Mouse (Mus musculus): ENCODE results near the gene Olfr1199. TPM values are rescaled to one million over a fixed set of nuclear protein-coding genes. Genes with fewer than 3 reads are reported as not detected.

Gene Olfr1199
- total and polyA plus RNA-seq, 3 experiments, result not detected

DNA sequence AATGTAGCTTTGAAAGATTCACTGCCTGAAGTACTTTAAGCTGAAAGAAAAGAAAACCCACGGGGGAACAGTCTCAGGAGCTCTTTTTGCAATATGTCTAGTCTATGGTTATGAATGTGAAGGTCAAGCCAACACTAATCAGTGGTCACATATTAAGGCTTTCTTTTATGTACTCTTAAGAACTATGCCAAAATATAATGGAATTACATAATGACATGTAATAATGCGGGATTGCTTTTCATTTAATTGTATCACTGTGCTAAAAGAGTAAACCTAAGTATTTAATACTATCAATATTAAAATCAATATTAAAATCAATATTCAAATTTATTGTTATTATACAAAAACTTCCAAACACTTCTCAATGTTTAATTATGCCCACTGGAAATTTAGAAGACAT, 55.8 kb downstream of the Olfr1199 start, which contains the start of gene Olfr1196:
Olfr1196 (minus strand) TSS at position 101 of the 400 bp plus-strand sequence.
- Histone ChIP-seq H3K36me3 (replicated peaks in 1 of 2; ENCODE audit: control insufficient read depth in 1 of 2, insufficient read depth in 1 of 2, low read length in 1 of 2) (no peaks in the 10 kb centered on the region), H3K9me3 (replicated peaks; ENCODE audit: low read length) (no peaks in the 10 kb centered on the region), H3K79me2 (replicated peaks; ENCODE audit: control insufficient read depth, extremely low read depth, insufficient read depth, poor library complexity, severe bottlenecking) (no peaks in the 10 kb centered on the region), H3K4me3 (replicated peaks in 1 of 3; ENCODE audit: low read depth in 2 of 3, low read length in 2 of 3, poor library complexity in 1 of 3) (no peak within 1 kb of the TSS), H3K4me2 (ENCODE audit: insufficient read depth, low read depth, poor library complexity, severe bottlenecking) (no peak within 1 kb of the TSS), H3K27me3 (replicated peaks) (no peaks in the 10 kb centered on the region), H3K9ac (ENCODE audit: insufficient read depth, low read depth) (no peak within 1 kb of the TSS), H3K27ac (ENCODE audit: insufficient read depth, low read depth) (no peak within 1 kb of the TSS), H3K4me1 (ENCODE audit: control insufficient read depth in 1 of 2, insufficient read depth in 2 of 2) (no peaks in the 10 kb centered on the region)
- dilution Hi-C loops (cut with MboI; ENCODE audit: extremely low pct_ligation_motif_present, extremely low pct_unique_long_range_greater_than_20kb, low sequenced_read_pairs), result no loop called here
- in situ Hi-C loops (cut with MboI; ENCODE audit: low pct_ligation_motif_present, low pct_unique_long_range_greater_than_20kb, low sequenced_read_pairs), result no loop called here
- TF ChIP-seq SIN3A (IDR thresholded peaks at IDR 0.05; ENCODE audit: low read length), result no peak
- TF ChIP-seq MXI1 (IDR thresholded peaks at IDR 0.05; ENCODE audit: low read depth, low read length), result no peak
- no peak for TF ChIP-seq ZNF384 (IDR thresholded peaks at IDR 0.05; ENCODE audit: low read depth, low read length)
- no peak for TF ChIP-seq UBTF (IDR thresholded peaks at IDR 0.05; ENCODE audit: low read depth, low read length)
- no peak for TF ChIP-seq ETS1 (conservative IDR thresholded peaks at IDR 0.05; ENCODE audit: low read depth, low read length)
- TF ChIP-seq HCFC1 (IDR thresholded peaks at IDR 0.05; ENCODE audit: low read depth, low read length), result no peak
- no peak for DNase-seq (ENCODE audit: extremely low read depth)

Other genes with a start within 250 kb of the Olfr1199 start
Only the 20 nearest of the 23 such genes appear.
- not detected in 2 replicates for gene Olfr1188, start 203.5 kb downstream of the Olfr1199 start, total RNA-seq (2012; rRNA removed)
- gene Olfr1188, start 203.5 kb downstream of the Olfr1199 start, total RNA-seq (2014; rRNA removed), result not detected in 2 replicates
- gene Olfr1188, start 203.5 kb downstream of the Olfr1199 start, polyA plus RNA-seq (2012; ENCODE audit: insufficient read length, low read depth), result not detected in 2 replicates
- gene Olfr1189, start 174.0 kb downstream of the Olfr1199 start, total RNA-seq (2012; rRNA removed), result not detected in 2 replicates
- not detected in 2 replicates for gene Olfr1189, start 174.0 kb downstream of the Olfr1199 start, total RNA-seq (2014; rRNA removed)
- not detected in 2 replicates for gene Olfr1189, start 174.0 kb downstream of the Olfr1199 start, polyA plus RNA-seq (2012; ENCODE audit: insufficient read length, low read depth)
- not detected in 2 replicates for gene Olfr1191-ps1, start 119.9 kb downstream of the Olfr1199 start, total RNA-seq (2012; rRNA removed)
- gene Olfr1191-ps1, start 119.9 kb downstream of the Olfr1199 start, total RNA-seq (2014; rRNA removed), result not detected in 2 replicates
- gene Olfr1191-ps1, start 119.9 kb downstream of the Olfr1199 start, polyA plus RNA-seq (2012; ENCODE audit: insufficient read length, low read depth), result not detected in 2 replicates
- not detected in 2 replicates for gene Olfr1192-ps1, start 112.0 kb downstream of the Olfr1199 start, total RNA-seq (2012; rRNA removed)
- gene Olfr1192-ps1, start 112.0 kb downstream of the Olfr1199 start, total RNA-seq (2014; rRNA removed), result not detected in 2 replicates
- not detected in 2 replicates for gene Olfr1192-ps1, start 112.0 kb downstream of the Olfr1199 start, polyA plus RNA-seq (2012; ENCODE audit: insufficient read length, low read depth)
- not detected in 2 replicates for gene Olfr1193, start 84.8 kb downstream of the Olfr1199 start, total RNA-seq (2012; rRNA removed)
- not detected in 2 replicates for gene Olfr1193, start 84.8 kb downstream of the Olfr1199 start, total RNA-seq (2014; rRNA removed)
- gene Olfr1193, start 84.8 kb downstream of the Olfr1199 start, polyA plus RNA-seq (2012; ENCODE audit: insufficient read length, low read depth), result not detected in 2 replicates
- not detected in 2 replicates for gene Olfr1195, start 71.3 kb downstream of the Olfr1199 start, total RNA-seq (2012; rRNA removed)
- not detected in 2 replicates for gene Olfr1195, start 71.3 kb downstream of the Olfr1199 start, total RNA-seq (2014; rRNA removed)
- gene Olfr1195, start 71.3 kb downstream of the Olfr1199 start, polyA plus RNA-seq (2012; ENCODE audit: insufficient read length, low read depth), result not detected in 2 replicates
- gene Olfr1196, start 55.9 kb downstream of the Olfr1199 start, total RNA-seq (2012; rRNA removed), result not detected in 2 replicates
- gene Olfr1196, start 55.9 kb downstream of the Olfr1199 start, total RNA-seq (2014; rRNA removed), result not detected in 2 replicates
- not detected in 2 replicates for gene Olfr1196, start 55.9 kb downstream of the Olfr1199 start, polyA plus RNA-seq (2012; ENCODE audit: insufficient read length, low read depth)
- gene Olfr1197, start 28.1 kb downstream of the Olfr1199 start, total RNA-seq (2012; rRNA removed), result not detected in 2 replicates
- not detected in 2 replicates for gene Olfr1197, start 28.1 kb downstream of the Olfr1199 start, total RNA-seq (2014; rRNA removed)
- gene Olfr1197, start 28.1 kb downstream of the Olfr1199 start, polyA plus RNA-seq (2012; ENCODE audit: insufficient read length, low read depth), result not detected in 2 replicates
- not detected in 2 replicates for gene Olfr1198, start 9.1 kb downstream of the Olfr1199 start, total RNA-seq (2012; rRNA removed)
- gene Olfr1198, start 9.1 kb downstream of the Olfr1199 start, total RNA-seq (2014; rRNA removed), result not detected in 2 replicates
- gene Olfr1198, start 9.1 kb downstream of the Olfr1199 start, polyA plus RNA-seq (2012; ENCODE audit: insufficient read length, low read depth), result not detected in 2 replicates
- not detected in 2 replicates for gene Olfr1200, start 10.0 kb upstream of the Olfr1199 start, total RNA-seq (2012; rRNA removed)
- gene Olfr1200, start 10.0 kb upstream of the Olfr1199 start, total RNA-seq (2014; rRNA removed), result not detected in 2 replicates
- not detected in 2 replicates for gene Olfr1200, start 10.0 kb upstream of the Olfr1199 start, polyA plus RNA-seq (2012; ENCODE audit: insufficient read length, low read depth)
- not detected in 2 replicates for gene Olfr1201, start 32.6 kb upstream of the Olfr1199 start, total RNA-seq (2012; rRNA removed)
- gene Olfr1201, start 32.6 kb upstream of the Olfr1199 start, total RNA-seq (2014; rRNA removed), result not detected in 2 replicates
- not detected in 2 replicates for gene Olfr1201, start 32.6 kb upstream of the Olfr1199 start, polyA plus RNA-seq (2012; ENCODE audit: insufficient read length, low read depth)
- not detected in 2 replicates for gene Olfr1202, start 54.0 kb upstream of the Olfr1199 start, total RNA-seq (2012; rRNA removed)
- not detected in 2 replicates for gene Olfr1202, start 54.0 kb upstream of the Olfr1199 start, total RNA-seq (2014; rRNA removed)
- not detected in 2 replicates for gene Olfr1202, start 54.0 kb upstream of the Olfr1199 start, polyA plus RNA-seq (2012; ENCODE audit: insufficient read length, low read depth)
- not detected in 2 replicates for gene Olfr1205, start 69.3 kb upstream of the Olfr1199 start, total RNA-seq (2012; rRNA removed)
- gene Olfr1205, start 69.3 kb upstream of the Olfr1199 start, total RNA-seq (2014; rRNA removed), result not detected in 2 replicates
- not detected in 2 replicates for gene Olfr1205, start 69.3 kb upstream of the Olfr1199 start, polyA plus RNA-seq (2012; ENCODE audit: insufficient read length, low read depth)
- gene Olfr1204, start 88.8 kb upstream of the Olfr1199 start, total RNA-seq (2012; rRNA removed), result not detected in 2 replicates
- gene Olfr1204, start 88.8 kb upstream of the Olfr1199 start, total RNA-seq (2014; rRNA removed), result not detected in 2 replicates
- not detected in 2 replicates for gene Olfr1204, start 88.8 kb upstream of the Olfr1199 start, polyA plus RNA-seq (2012; ENCODE audit: insufficient read length, low read depth)
- gene Olfr1206, start 102.8 kb upstream of the Olfr1199 start, total RNA-seq (2012; rRNA removed), result not detected in 2 replicates
- gene Olfr1206, start 102.8 kb upstream of the Olfr1199 start, total RNA-seq (2014; rRNA removed), result not detected in 2 replicates
- gene Olfr1206, start 102.8 kb upstream of the Olfr1199 start, polyA plus RNA-seq (2012; ENCODE audit: insufficient read length, low read depth), result not detected in 2 replicates
- gene Olfr1208, start 141.8 kb upstream of the Olfr1199 start, total RNA-seq (2012; rRNA removed), result not detected in 2 replicates
- gene Olfr1208, start 141.8 kb upstream of the Olfr1199 start, total RNA-seq (2014; rRNA removed), result not detected in 2 replicates
- gene Olfr1208, start 141.8 kb upstream of the Olfr1199 start, polyA plus RNA-seq (2012; ENCODE audit: insufficient read length, low read depth), result not detected in 2 replicates
- gene Olfr1209, start 154.7 kb upstream of the Olfr1199 start, total RNA-seq (2012; rRNA removed), result not detected in 2 replicates
- gene Olfr1209, start 154.7 kb upstream of the Olfr1199 start, total RNA-seq (2014; rRNA removed), result not detected in 2 replicates
- gene Olfr1209, start 154.7 kb upstream of the Olfr1199 start, polyA plus RNA-seq (2012; ENCODE audit: insufficient read length, low read depth), result not detected in 2 replicates
- not detected in 2 replicates for gene Olfr1211, start 177.6 kb upstream of the Olfr1199 start, total RNA-seq (2012; rRNA removed)
- not detected in 2 replicates for gene Olfr1211, start 177.6 kb upstream of the Olfr1199 start, total RNA-seq (2014; rRNA removed)
- not detected in 2 replicates for gene Olfr1211, start 177.6 kb upstream of the Olfr1199 start, polyA plus RNA-seq (2012; ENCODE audit: insufficient read length, low read depth)
- gene Olfr1212, start 193.5 kb upstream of the Olfr1199 start, total RNA-seq (2012; rRNA removed), result not detected in 2 replicates
- gene Olfr1212, start 193.5 kb upstream of the Olfr1199 start, total RNA-seq (2014; rRNA removed), result not detected in 2 replicates
- gene Olfr1212, start 193.5 kb upstream of the Olfr1199 start, polyA plus RNA-seq (2012; ENCODE audit: insufficient read length, low read depth), result not detected in 2 replicates
- not detected in 2 replicates for gene Gm13762, start 219.8 kb upstream of the Olfr1199 start, total RNA-seq (2012; rRNA removed)
- not detected in 2 replicates for gene Gm13762, start 219.8 kb upstream of the Olfr1199 start, total RNA-seq (2014; rRNA removed)
- gene Gm13762, start 219.8 kb upstream of the Olfr1199 start, polyA plus RNA-seq (2012; ENCODE audit: insufficient read length, low read depth), result not detected in 2 replicates

All from CH12.LX (cell line).